Mouse (Mus musculus) MEL (cell line): ENCODE data around the gene Mvb12a. TPM values are rescaled to one million over a fixed set of nuclear protein-coding genes. Genes with fewer than 3 reads are reported as not detected.

Experiments used
- DNase-seq: peaks from one replicate; pipeline ENCODE4 v3.0.0; 2011; ENCODE audit warnings: low read depth, low spot score
- H3K27ac ChIP-seq: 2 replicates; pipeline ENCODE4 v1.5.1; 2012; ENCODE audit warnings: low read depth, mild to moderate bottlenecking, control low read depth, low read length, moderate library complexity; ENCODE audit not compliant: control insufficient read depth
- H3K27me3 ChIP-seq, 2 experiments: fragments of 150-350 bp in 1 of 2; sonication (generic) in 1 of 2; 2 replicates each; pipeline ENCODE4 v1.6.1; 2012; ENCODE audit warnings: low read length in 2 of 2, mild to moderate bottlenecking in 2 of 2, improper control_type of control experiment in 1 of 2, moderate library complexity in 1 of 2; ENCODE audit not compliant: insufficient read depth in 2 of 2, control insufficient read depth in 1 of 2
- H3K36me3 ChIP-seq, 2 experiments: 2 replicates each; pipeline ENCODE4 v1.6.1; 2012 to 2014; ENCODE audit warnings: low read length in 2 of 2, improper control_type of control experiment in 1 of 2, inconsistent platforms in 1 of 2, mild to moderate bottlenecking in 1 of 2; ENCODE audit not compliant: insufficient read depth in 2 of 2, control insufficient read depth in 1 of 2
- H3K4me1 ChIP-seq, 2 experiments: fragments of 150-350 bp in 1 of 2; sonication (generic) in 1 of 2; 2 replicates each; pipeline ENCODE4 v1.6.1; 2012; ENCODE audit warnings: low read length in 2 of 2, improper control_type of control experiment in 1 of 2, mild to moderate bottlenecking in 1 of 2; ENCODE audit not compliant: insufficient read depth in 2 of 2, control insufficient read depth in 1 of 2
- H3K4me3 ChIP-seq, 2 experiments: fragments of 150-350 bp in 1 of 2; sonication (generic) in 1 of 2; 2 replicates each; pipeline ENCODE4 v1.5.1; 2012; ENCODE audit warnings: low read depth in 2 of 2, low read length in 2 of 2, mild to moderate bottlenecking in 2 of 2, moderate library complexity in 2 of 2, control low read depth in 1 of 2, improper control_type of control experiment in 1 of 2; ENCODE audit not compliant: control insufficient read depth in 1 of 2, insufficient read depth in 1 of 2
- H3K79me2 ChIP-seq: 2 replicates; pipeline ENCODE4 v1.6.1; 2012; ENCODE audit warnings: mild to moderate bottlenecking, low read length, moderate library complexity; ENCODE audit not compliant: control insufficient read depth, poor library complexity, insufficient read depth
- H3K9ac ChIP-seq: 2 replicates; pipeline ENCODE4 v1.6.1; 2012; ENCODE audit warnings: low read depth, mild to moderate bottlenecking, control low read depth, low read length, moderate library complexity; ENCODE audit not compliant: control insufficient read depth, poor library complexity, severe bottlenecking
- H3K9me3 ChIP-seq: fragments of 150-350 bp; sonication (generic); replicated peaks from 2 replicates; pipeline ENCODE4 v1.6.1; 2012; ENCODE audit warnings: mild to moderate bottlenecking, low read length, improper control_type of control experiment, moderate library complexity; ENCODE audit not compliant: insufficient read depth
- CHD1 ChIP-seq: IDR thresholded peaks from 2 replicates; pipeline ENCODE4 v1.6.1; 2012; ENCODE audit warnings: low read depth, mild to moderate bottlenecking, inconsistent platforms, low read length, improper control_type of control experiment
- CHD2 ChIP-seq: IDR thresholded peaks from 2 replicates; pipeline ENCODE4 v1.6.1; 2011; ENCODE audit warnings: low read length, improper control_type of control experiment
- CTCF ChIP-seq, 3 experiments: IDR thresholded peaks in 2 of 3; conservative IDR thresholded peaks in 1 of 3; 2 replicates each; pipeline ENCODE4 v1.5.1; 2011 to 2012; ENCODE audit warnings: low read length in 3 of 3, low read depth in 2 of 3, mild to moderate bottlenecking in 2 of 3, improper control_type of control experiment in 1 of 3, inconsistent platforms in 1 of 3, mixed read lengths in 1 of 3, moderate library complexity in 1 of 3; ENCODE audit not compliant: control insufficient read depth in 1 of 3, insufficient read depth in 1 of 3, poor library complexity in 1 of 3, severe bottlenecking in 1 of 3
- ELF1 ChIP-seq: IDR thresholded peaks from 2 replicates; pipeline ENCODE4 v1.6.1; 2014; ENCODE audit warnings: low read depth, mild to moderate bottlenecking, inconsistent platforms, low read length, improper control_type of control experiment, moderate library complexity
- EP300 ChIP-seq, 2 experiments: IDR thresholded peaks; 2 replicates each; pipeline ENCODE4 v1.6.1; 2011; ENCODE audit warnings: improper control_type of control experiment in 2 of 2, low read length in 2 of 2, low read depth in 1 of 2, mild to moderate bottlenecking in 1 of 2
- GABPA ChIP-seq: IDR thresholded peaks from 2 replicates; pipeline ENCODE4 v1.6.1; 2012; ENCODE audit warnings: low read depth, mild to moderate bottlenecking, inconsistent platforms, low read length, improper control_type of control experiment, moderate library complexity
- HCFC1 ChIP-seq: IDR thresholded peaks from 2 replicates; pipeline ENCODE4 v1.6.1; 2012; ENCODE audit warnings: low read depth, mild to moderate bottlenecking, inconsistent platforms, low read length, improper control_type of control experiment, moderate library complexity
- MAFK ChIP-seq: IDR thresholded peaks from 2 replicates; pipeline ENCODE4 v1.6.1; 2011; ENCODE audit warnings: low read depth, mild to moderate bottlenecking, low read length, improper control_type of control experiment, borderline replicate concordance
- MAZ ChIP-seq: IDR thresholded peaks from 2 replicates; pipeline ENCODE4 v1.6.1; 2012; ENCODE audit warnings: low read depth, mild to moderate bottlenecking, inconsistent platforms, low read length, improper control_type of control experiment
- MYC ChIP-seq: IDR thresholded peaks from 2 replicates; pipeline ENCODE4 v1.6.1; 2011; ENCODE audit warnings: low read depth, mild to moderate bottlenecking, low read length, improper control_type of control experiment, moderate library complexity
- NRF1 ChIP-seq: IDR thresholded peaks from 2 replicates; pipeline ENCODE4 v1.6.1; 2014; ENCODE audit warnings: low read depth, mild to moderate bottlenecking, inconsistent platforms, low read length, improper control_type of control experiment, moderate library complexity; ENCODE audit not compliant: poor library complexity, insufficient read depth, severe bottlenecking
- POLR2A ChIP-seq, 2 experiments: IDR thresholded peaks; 2 replicates each; pipeline ENCODE4 v1.6.1; 2011 to 2012; ENCODE audit warnings: low read length in 2 of 2, mild to moderate bottlenecking in 2 of 2, control low read depth in 1 of 2, improper control_type of control experiment in 1 of 2, low read depth in 1 of 2, moderate library complexity in 1 of 2; ENCODE audit not compliant: control insufficient read depth in 1 of 2, insufficient read depth in 1 of 2, poor library complexity in 1 of 2
- POLR2AphosphoS5 ChIP-seq: IDR thresholded peaks from 2 replicates; pipeline ENCODE4 v1.6.1; 2012; ENCODE audit warnings: low read depth, borderline replicate concordance, mild to moderate bottlenecking, inconsistent platforms, low read length, moderate library complexity, mixed read lengths
- RCOR1 ChIP-seq: IDR thresholded peaks from 2 replicates; pipeline ENCODE4 v1.6.1; 2012; ENCODE audit warnings: low read depth, mild to moderate bottlenecking, inconsistent platforms, low read length, improper control_type of control experiment
- SMC3 ChIP-seq: IDR thresholded peaks from 2 replicates; pipeline ENCODE4 v1.6.1; 2011; ENCODE audit warnings: low read depth, low read length, improper control_type of control experiment
- TBP ChIP-seq: IDR thresholded peaks from 2 replicates; pipeline ENCODE4 v1.8.0; 2011; ENCODE audit warnings: low read depth, low read length, improper control_type of control experiment
- TCF12 ChIP-seq: IDR thresholded peaks from 2 replicates; pipeline ENCODE4 v1.6.1; 2014; ENCODE audit warnings: low read depth, mild to moderate bottlenecking, inconsistent platforms, low read length, improper control_type of control experiment, moderate library complexity
- UBTF ChIP-seq: IDR thresholded peaks from 2 replicates; pipeline ENCODE4 v1.6.1; 2012; ENCODE audit warnings: low read depth, mild to moderate bottlenecking, inconsistent platforms, low read length, improper control_type of control experiment, moderate library complexity, borderline replicate concordance; ENCODE audit not compliant: insufficient read depth
- USF2 ChIP-seq, 2 experiments: IDR thresholded peaks; 2 replicates each; pipeline ENCODE4 v1.6.1; 2011 to 2012; ENCODE audit warnings: improper control_type of control experiment in 2 of 2, low read length in 2 of 2, borderline replicate concordance in 1 of 2, inconsistent platforms in 1 of 2, low read depth in 1 of 2, mild to moderate bottlenecking in 1 of 2; ENCODE audit not compliant: insufficient read depth in 1 of 2
- ZKSCAN1 ChIP-seq: IDR thresholded peaks from 2 replicates; pipeline ENCODE4 v1.6.1; 2012; ENCODE audit warnings: low read depth, mild to moderate bottlenecking, inconsistent platforms, low read length, improper control_type of control experiment, moderate library complexity
- ZMIZ1 ChIP-seq: IDR thresholded peaks from 2 replicates; pipeline ENCODE4 v1.6.1; 2012; ENCODE audit warnings: low read depth, mild to moderate bottlenecking, inconsistent platforms, low read length, improper control_type of control experiment, moderate library complexity
- ZNF384 ChIP-seq: IDR thresholded peaks from 2 replicates; pipeline ENCODE4 v1.6.1; 2012; ENCODE audit warnings: low read depth, mild to moderate bottlenecking, inconsistent platforms, low read length, improper control_type of control experiment
- polyA plus RNA-seq, 2 experiments: library from polyadenylated mRNA; stranded (reverse) in 1 of 2; unstranded in 1 of 2; fragments of >175 nt in 1 of 2; fragments of >200 nt in 1 of 2; gene quantifications; 2 replicates each; pipeline versions ENCODE4 v1.2.1 to v1.2.4; 2012; ENCODE audit warnings: low replicate concordance in 2 of 2, low read depth in 1 of 2; ENCODE audit not compliant: insufficient read length in 2 of 2, insufficient read depth in 1 of 2, missing spikeins in 1 of 2
- total RNA-seq: library from RNA; depleted of rRNA; stranded (reverse); fragments of 300-350 nt; gene quantifications from 2 replicates; pipeline ENCODE4 v1.2.3, GENCODE M21; 2012

Mvb12a gene
- total and polyA plus RNA-seq, 3 experiments: 46.5 to 67.3 TPM; not detected in 1

- Histone ChIP-seq H3K27me3 (no peaks in the 10 kb centered on the region), H3K4me3 (no peak overlapping the region), H3K27ac (no peak overlapping the region), H3K4me1 (no peaks in the 10 kb centered on the region; a peak in 1 of 4 replicates), H3K79me2 (no peaks in the 10 kb centered on the region), H3K9ac (no peak overlapping the region), H3K36me3 (no peaks in the 10 kb centered on the region)
- no peak for DNase-seq
- TF ChIP-seq HCFC1 (no peak), NRF1 (peak; percentile 23; the same call in 1 of the 2 replicates)
- TF ChIP-seq, all 39 proteins: peak for 1
- H3K9me3 ChIP-seq: no peaks in the 10 kb centered on the region
Measured at GRCm38 (mm10) chr8:71567587-71567986, 24.9 kb downstream of the Mvb12a start.

- no peaks in the 10 kb centered on the region; a peak in 1 of 4 replicates for H3K4me1 ChIP-seq
- DNase-seq: no peak
- no peak within 1 kb of the TSS for H3K4me3 ChIP-seq
- H3K27ac ChIP-seq: no peak within 1 kb of the TSS
- H3K9me3 ChIP-seq: no peaks in the 10 kb centered on the region
- no peaks in the 10 kb centered on the region for H3K36me3 ChIP-seq
- TF ChIP-seq CHD1 (no peak), MAFK (no peak), MYC (no peak), UBTF (no peak)
- no peaks in the 10 kb centered on the region; a peak in 1 of 4 replicates for H3K27me3 ChIP-seq
- no peak within 1 kb of the TSS for H3K9ac ChIP-seq
- H3K79me2 ChIP-seq: no peaks in the 10 kb centered on the region
Measured at GRCm38 (mm10) chr8:71568387-71568937, 25.7 kb downstream of the Mvb12a start, which contains the start of gene Slc27a1. Gene Slc27a1 (plus strand): TSS chr8:71568882.

- H3K9ac ChIP-seq: no peak overlapping the region
- H3K79me2 ChIP-seq: no peaks in the 10 kb centered on the region
- no peak for TF ChIP-seq POLR2A (IDR thresholded peaks at IDR 0.05; ENCODE audit: control insufficient read depth in 1 of 2, insufficient read depth in 1 of 2, low read depth in 1 of 2, low read length in 2 of 2, poor library complexity in 1 of 2)
- TF ChIP-seq GABPA: no peak
- no peak for TF ChIP-seq RCOR1
- no peak for TF ChIP-seq ZNF384
- no peak for TF ChIP-seq ELF1
- no peak for TF ChIP-seq UBTF
- TF ChIP-seq MYC: no peak
- TF ChIP-seq CHD2: no peak
- no peak for TF ChIP-seq POLR2AphosphoS5
- TF ChIP-seq SMC3: no peak
- TF ChIP-seq EP300 (IDR thresholded peaks at IDR 0.05; ENCODE audit: low read depth in 1 of 2, low read length in 2 of 2): no peak
- TF ChIP-seq ZKSCAN1: no peak
- no peak for TF ChIP-seq USF2 (IDR thresholded peaks at IDR 0.05; ENCODE audit: borderline replicate concordance in 1 of 2, insufficient read depth in 1 of 2, low read depth in 1 of 2, low read length in 2 of 2)
- TF ChIP-seq NRF1: no peak
- TF ChIP-seq TBP: no peak
- TF ChIP-seq ZMIZ1: no peak
- no peak for TF ChIP-seq TCF12
- no peak for TF ChIP-seq CTCF (IDR thresholded peaks at IDR 0.05 in 2 of 3, conservative IDR thresholded peaks at IDR 0.05 in 1 of 3; ENCODE audit: control insufficient read depth in 1 of 3, insufficient read depth in 1 of 3, low read depth in 2 of 3, low read length in 3 of 3, poor library complexity in 1 of 3, severe bottlenecking in 1 of 3)
- no peak for TF ChIP-seq MAZ
- TF ChIP-seq, all 39 proteins: peak for 0
- Histone ChIP-seq H3K27me3 (no peaks in the 10 kb centered on the region; a peak in 1 of 4 replicates), H3K9me3 (no peaks in the 10 kb centered on the region), H3K4me3 (no peak overlapping the region), H3K4me1 (no peaks in the 10 kb centered on the region; a peak in 1 of 4 replicates), H3K27ac (no peak overlapping the region), H3K36me3 (no peaks in the 10 kb centered on the region)
- DNase-seq: no peak
Measured at GRCm38 (mm10) chr8:71568941-71569340, 26.2 kb downstream of the Mvb12a start.
